Mouse (Mus musculus) midbrain, embryonic 16.5 days (tissue): ENCODE results near the gene Olfr975. TPM values are rescaled to one million over a fixed set of nuclear protein-coding genes. Genes with fewer than 3 reads are reported as not detected.

Experiments
- ATAC-seq: fragments of 200-750 bp; cut with Nextera tagmentation; 2 replicates; pipeline ENCODE4 v1.8.0; 2017; ENCODE audit warnings: moderate TSS enrichment
- H3K27ac ChIP-seq: fragments of 300-500 bp; sonication (generic); 2 replicates; pipeline ENCODE4 v1.5.1; 2014; ENCODE audit warnings: mild to moderate bottlenecking, low read length, mixed read lengths
- H3K27me3 ChIP-seq: fragments of 300-500 bp; sonication (generic); 2 replicates; pipeline ENCODE4 v1.6.1; 2014; ENCODE audit warnings: low read depth, low read length, mixed read lengths; ENCODE audit not compliant: control insufficient read depth, insufficient read depth
- H3K36me3 ChIP-seq: fragments of 300-500 bp; sonication (generic); 2 replicates; pipeline ENCODE4 v1.6.1; 2014; ENCODE audit warnings: mild to moderate bottlenecking, low read length, moderate library complexity, mixed read lengths; ENCODE audit not compliant: control insufficient read depth, insufficient read depth
- H3K4me1 ChIP-seq: fragments of 300-500 bp; sonication (generic); 2 replicates; pipeline ENCODE4 v1.6.1; 2014; ENCODE audit warnings: mild to moderate bottlenecking, low read length, mixed read lengths; ENCODE audit not compliant: control insufficient read depth, insufficient read depth
- H3K4me2 ChIP-seq: fragments of 300-500 bp; sonication (generic); 2 replicates; pipeline ENCODE4 v1.6.1; 2014; ENCODE audit warnings: mild to moderate bottlenecking, low read length, mixed read lengths
- H3K4me3 ChIP-seq: fragments of 300-500 bp; sonication (generic); 2 replicates; pipeline ENCODE4 v1.5.1; 2014; ENCODE audit warnings: low read depth, mild to moderate bottlenecking, low read length, moderate library complexity, mixed read lengths
- H3K9ac ChIP-seq: fragments of 300-500 bp; sonication (generic); 2 replicates; pipeline ENCODE4 v1.6.1; 2014; ENCODE audit warnings: low read depth, low read length, mixed read lengths
- H3K9me3 ChIP-seq: fragments of 300-500 bp; sonication (generic); replicated peaks from 2 replicates; pipeline ENCODE4 v1.6.1; 2014; ENCODE audit warnings: mild to moderate bottlenecking, low read length, mixed read lengths; ENCODE audit not compliant: control insufficient read depth, poor library complexity, severe bottlenecking
- WGBS: fragments of 180-500 bp; shearing (Covaris S2); extraction: QIAGEN DNeasy Blood & Tissue Kit; methylation state at CpG from one replicate; pipeline ENCODE4 v1.1.7; 2014; 5-methylcytosine and 5-hydroxymethylcytosine counted together
- polyA plus RNA-seq: library from polyadenylated mRNA; unstranded; fragments of >200 nt; fragmentation: Nextera tagmentation; extraction: Ambion mirVana; gene quantifications from 2 replicates; pipeline ENCODE4 v1.2.1, GENCODE M21; 2015

Gene Olfr975
- polyA plus RNA-seq, 1 experiment from 2014 or later: not detected

GRCm38 (mm10) chr9:39905106-39905505 is 46.7 kb downstream of the Olfr975 start:
- Histone ChIP-seq H3K4me2 (no peak overlapping the region), H3K9me3 (no peaks in the 10 kb centered on the region), H3K4me3 (no peak overlapping the region), H3K27ac (no peak overlapping the region), H3K9ac (no peak overlapping the region), H3K27me3 (no peaks in the 10 kb centered on the region), H3K4me1 (no peaks in the 10 kb centered on the region), H3K36me3 (no peaks in the 10 kb centered on the region)
- ATAC-seq: no peak
- WGBS: 83% methylated on average over 6 of the region's 6 CpGs

Other genes starting within 250 kb of the Olfr975 start
- not detected in 2 replicates for gene Olfr149, start 244.9 kb downstream of the Olfr975 start, polyA plus RNA-seq
- gene Olfr965, start 240.7 kb downstream of the Olfr975 start, polyA plus RNA-seq: not detected in 2 replicates
- gene Olfr150, start 221.1 kb downstream of the Olfr975 start, polyA plus RNA-seq: not detected in 2 replicates
- gene Olfr967, start 205.8 kb downstream of the Olfr975 start, polyA plus RNA-seq: not detected in 2 replicates
- gene Olfr968, start 168.8 kb downstream of the Olfr975 start, polyA plus RNA-seq: not detected in 2 replicates
- not detected in 2 replicates for gene Olfr969, start 161.1 kb downstream of the Olfr975 start, polyA plus RNA-seq
- gene Olfr970, start 143.2 kb downstream of the Olfr975 start, polyA plus RNA-seq: not detected in 2 replicates
- gene Olfr971, start 115.2 kb downstream of the Olfr975 start, polyA plus RNA-seq: not detected in 2 replicates
- not detected in 2 replicates for gene Olfr972, start 85.6 kb downstream of the Olfr975 start, polyA plus RNA-seq
- gene Olfr229, start 44.7 kb downstream of the Olfr975 start, polyA plus RNA-seq: not detected in 2 replicates
- not detected in 2 replicates for gene Olfr974, start 14.5 kb downstream of the Olfr975 start, polyA plus RNA-seq
- gene Olfr976, start 9.1 kb upstream of the Olfr975 start, polyA plus RNA-seq: not detected in 2 replicates
- gene Olfr978, start 40.1 kb upstream of the Olfr975 start, polyA plus RNA-seq: not detected in 2 replicates
- not detected in 2 replicates for gene Olfr979, start 51.4 kb upstream of the Olfr975 start, polyA plus RNA-seq
- not detected in 2 replicates for gene Olfr980, start 57.5 kb upstream of the Olfr975 start, polyA plus RNA-seq
- gene Olfr981, start 69.4 kb upstream of the Olfr975 start, polyA plus RNA-seq: not detected in 2 replicates
- not detected in 2 replicates for gene Olfr982, start 121.8 kb upstream of the Olfr975 start, polyA plus RNA-seq
- not detected in 2 replicates for gene Olfr983, start 141.5 kb upstream of the Olfr975 start, polyA plus RNA-seq
- gene Olfr984, start 162.2 kb upstream of the Olfr975 start, polyA plus RNA-seq: not detected in 2 replicates
- gene Olfr985, start 178.1 kb upstream of the Olfr975 start, polyA plus RNA-seq: not detected in 2 replicates
- not detected in 2 replicates for gene Tmem225, start 196.1 kb upstream of the Olfr975 start, polyA plus RNA-seq
- gene Olfr986, start 228.9 kb upstream of the Olfr975 start, polyA plus RNA-seq: not detected in 2 replicates
- 13.1 and 13.6 TPM in 2 replicates for gene Zfp202, start 240.3 kb upstream of the Olfr975 start, polyA plus RNA-seq